ENCODE assay signal across 9 mouse cellular contexts in genomic region chr5:101688581-101688980, GRCm38 (mm10). TPM values are rescaled to one million over a fixed set of nuclear protein-coding genes. Genes with fewer than 3 reads are reported as not detected.
DNase-seq lines count a peak whose midpoint lies in the region; ATAC-seq and TF ChIP-seq lines count a peak whose summit lies in the region.
"Had no signal": no experiment of that assay in that cellular context is flagged by ENCODE, and none has a peak within 500 bp of the region (broad histone marks: within the 10 kb centered on the region; RNA-seq: fewer than 3 reads in every experiment).

No protein-coding gene starts in this region.

- peak; percentile 64 for TF ChIP-seq CTCF in kidney, postnatal 0 days (IDR thresholded peaks at IDR 0.05; ENCODE audit: low read depth)

- ATAC-seq in kidney, postnatal 0 days (replicated peaks; ENCODE audit: low FRiP score, low read depth): no peak

- DNase-seq in kidney, postnatal 0 days (ENCODE audit: low spot score): peak; percentile 63
- DNase-seq in kidney, adult 11 months: no peak
- DNase-seq in embryo, embryonic 10.5 days (ENCODE audit: low spot score): peak; percentile 86
- DNase-seq in hindbrain, embryonic 10.5 days (ENCODE audit: low spot score): peak; percentile 79
- DNase-seq in lung, postnatal 36 days: peak; percentile 25
- no peak for DNase-seq in urinary bladder, postnatal 10 days (ENCODE audit: low spot score)
- no peak for DNase-seq in adipocyte (ENCODE audit: low spot score)
- no peak for DNase-seq in adrenal gland, adult 18-20 months (ENCODE audit: low spot score in 2 of 2)

- WGBS in kidney, postnatal 0 days: 16% methylated on average over 15 of the region's 15 CpGs
- 13% methylated on average over 15 of the region's 15 CpGs for whole genome bisulfite sequencing in hindbrain, embryonic 10.5 days

- H3K27me3 ChIP-seq in kidney, postnatal 0 days (ENCODE audit: insufficient read depth, low read length): no peaks in the 10 kb centered on the region
- H3K27me3 ChIP-seq in hindbrain, embryonic 10.5 days (ENCODE audit: insufficient read depth, poor library complexity, severe bottlenecking): peaks cover 11% of the 10 kb centered on the region

- H3K4me2 ChIP-seq in kidney, postnatal 0 days (ENCODE audit: low read length): peak overlapping the region; percentile 13; the same call in 1 of the 2 replicates

- no peaks in the 10 kb centered on the region for H3K4me1 ChIP-seq in kidney, postnatal 0 days (replicated peaks; ENCODE audit: insufficient read depth, low read length)
- H3K4me1 ChIP-seq in hindbrain, embryonic 10.5 days (replicated peaks): peaks cover 8% of the 10 kb centered on the region

- H3K9me3 ChIP-seq in kidney, postnatal 0 days (replicated peaks; ENCODE audit: low read length): no peaks in the 10 kb centered on the region
- no peaks in the 10 kb centered on the region for H3K9me3 ChIP-seq in hindbrain, embryonic 10.5 days

- H3K4me3 ChIP-seq in kidney, postnatal 0 days (replicated peaks; ENCODE audit: low read depth, low read length): no peak overlapping the region
- H3K4me3 ChIP-seq in hindbrain, embryonic 10.5 days: peak overlapping the region; percentile 7; the same call in 1 of the 2 replicates

- H3K27ac ChIP-seq in kidney, postnatal 0 days: no peak overlapping the region
- peak overlapping the region; percentile 25; the same call in 1 of the 2 replicates for H3K27ac ChIP-seq in hindbrain, embryonic 10.5 days

- H3K36me3 ChIP-seq in kidney, postnatal 0 days (ENCODE audit: insufficient read depth, low read length): no peaks in the 10 kb centered on the region
- H3K36me3 ChIP-seq in hindbrain, embryonic 10.5 days: no peaks in the 10 kb centered on the region

- H3K9ac ChIP-seq in kidney, postnatal 0 days (ENCODE audit: low read depth, low read length): no peak overlapping the region

RNA-seq across cellular contexts. Expression of gene Nkx6-1, which starts 23.8 kb away (rescaled TPM):
- 0.51 and 0.52 TPM in 2 replicates for polyA plus RNA-seq in kidney, postnatal 0 days (2015; fragmentation: Nextera tagmentation; extraction: Ambion mirVana)
- 8.1 and 9.8 TPM in 2 replicates for polyA plus RNA-seq in hindbrain, embryonic 10.5 days (2016; fragmentation: Nextera tagmentation; extraction: Ambion mirVana)
- not detected for total RNA-seq in adrenal gland, adult 18-20 months (2021)
- total RNA-seq: neutrophil, adult 5-6 weeks had no signal

Comparison
In these comparisons a context has a peak if more than half of its experiments do, and no peak if none do; other contexts are left out.
1. DNase-seq: peak in kidney, postnatal 0 days (single experiment), embryo, embryonic 10.5 days (single experiment), hindbrain, embryonic 10.5 days (single experiment) and lung, postnatal 36 days (single experiment); none in kidney, adult 11 months (single experiment), urinary bladder, postnatal 10 days (single experiment), adipocyte (single experiment) and adrenal gland, adult 18-20 months (0 of 2).